Mouse (Mus musculus): ENCODE results near the gene Fam135a.

The Fam135a gene

GRCm38 (mm10) chr1:24099926-24100869 is at the start of gene Fam135a:
Gene Fam135a (minus strand): TSS chr1:24100341.
- in situ Hi-C loops (cut with MboI), result no loop called here

GRCm38 (mm10) chr1:24143504-24143903 is 43.4 kb upstream of the Fam135a start:
- in situ Hi-C loops (cut with MboI), result no loop called here

GRCm38 (mm10) chr1:24140555-24140954 is 40.4 kb upstream of the Fam135a start:
- in situ Hi-C loops (cut with MboI), result no loop called here

- in situ Hi-C loops (cut with MboI), result no loop called here
These were observed 37.0 kb upstream of the Fam135a start for GRCm38 (mm10) chr1:24137133-24137532.

GRCm38 (mm10) chr1:24134792-24135191 is 34.7 kb upstream of the Fam135a start:
- in situ Hi-C loops (cut with MboI), result no loop called here

- in situ Hi-C loops (cut with MboI), result no loop called here
These were observed 33.7 kb upstream of the Fam135a start for GRCm38 (mm10) chr1:24133853-24134252.

- in situ Hi-C loops (cut with MboI), result no loop called here
These were observed 27.7 kb upstream of the Fam135a start for GRCm38 (mm10) chr1:24127866-24128265.

- in situ Hi-C loops (cut with MboI), result no loop called here
These were observed 24.5 kb upstream of the Fam135a start for GRCm38 (mm10) chr1:24124610-24125009.

GRCm38 (mm10) chr1:24122582-24122981 is 22.4 kb upstream of the Fam135a start:
- in situ Hi-C loops (cut with MboI), result no loop called here

- in situ Hi-C loops (cut with MboI), result no loop called here
These were observed 8.0 kb upstream of the Fam135a start for GRCm38 (mm10) chr1:24107971-24108773.

GRCm38 (mm10) chr1:24107378-24107777 is 7.2 kb upstream of the Fam135a start:
- in situ Hi-C loops (cut with MboI), result no loop called here

- in situ Hi-C loops (cut with MboI), result no loop called here
These were observed 2.5 kb upstream of the Fam135a start for GRCm38 (mm10) chr1:24102579-24103149.

- in situ Hi-C loops (cut with MboI), result no loop called here
These were observed 773 bp upstream of the Fam135a start for GRCm38 (mm10) chr1:24100870-24101358.

GRCm38 (mm10) chr1:24099541-24099925 is 608 bp downstream of the Fam135a start:
- in situ Hi-C loops (cut with MboI), result no loop called here

GRCm38 (mm10) chr1:24097541-24097940 is 2.6 kb downstream of the Fam135a start:
- in situ Hi-C loops (cut with MboI), result no loop called here

- in situ Hi-C loops (cut with MboI), result no loop called here
These were observed 7.7 kb downstream of the Fam135a start for GRCm38 (mm10) chr1:24092414-24092813.

GRCm38 (mm10) chr1:24090603-24091002 is 9.5 kb downstream of the Fam135a start:
- in situ Hi-C loops (cut with MboI), result no loop called here

- in situ Hi-C loops (cut with MboI), result no loop called here
These were observed 10.0 kb downstream of the Fam135a start for GRCm38 (mm10) chr1:24090094-24090493.

GRCm38 (mm10) chr1:24086176-24086575 is 14.0 kb downstream of the Fam135a start:
- in situ Hi-C loops (cut with MboI), result no loop called here

- in situ Hi-C loops (cut with MboI), result no loop called here
These were observed 25.7 kb downstream of the Fam135a start for GRCm38 (mm10) chr1:24074396-24074795.

GRCm38 (mm10) chr1:24073386-24074248 is 26.5 kb downstream of the Fam135a start:
- in situ Hi-C loops (cut with MboI), result no loop called here
